Mouse (Mus musculus) embryonic facial prominence, embryonic 15.5 days (tissue): ENCODE results near the gene Dgki. TPM values are rescaled to one million over a fixed set of nuclear protein-coding genes. Genes with fewer than 3 reads are reported as not detected.
A peak's percentile ranks its signal among the peaks of the same experiment; 100 is the strongest.

Experiments
- ATAC-seq: fragments of 200-750 bp; cut with Nextera tagmentation; 2 replicates; pipeline ENCODE4 v1.8.0; 2017; ENCODE audit warnings: low read depth, moderate TSS enrichment; ENCODE audit not compliant: insufficient number of reproducible peaks, low FRiP score, low TSS enrichment
- H3K27ac ChIP-seq: fragments of 300-500 bp; sonication (generic); replicated peaks from 2 replicates; pipeline ENCODE4 v1.5.1; 2015; ENCODE audit warnings: mild to moderate bottlenecking, inconsistent platforms
- H3K27me3 ChIP-seq: fragments of 300-500 bp; sonication (generic); 2 replicates; pipeline ENCODE4 v1.6.1; 2015; ENCODE audit warnings: inconsistent platforms
- H3K36me3 ChIP-seq: fragments of 300-500 bp; sonication (generic); 2 replicates; pipeline ENCODE4 v1.6.1; 2015; ENCODE audit warnings: mild to moderate bottlenecking, inconsistent platforms
- H3K4me1 ChIP-seq: fragments of 300-500 bp; sonication (generic); 2 replicates; pipeline ENCODE4 v1.6.1; 2015; ENCODE audit warnings: inconsistent platforms
- H3K4me2 ChIP-seq: fragments of 300-500 bp; sonication (generic); replicated peaks from 2 replicates; pipeline ENCODE4 v1.6.1; 2015; ENCODE audit warnings: mild to moderate bottlenecking, inconsistent platforms
- H3K4me3 ChIP-seq: fragments of 300-500 bp; sonication (generic); replicated peaks from 2 replicates; pipeline ENCODE4 v1.5.1; 2015; ENCODE audit warnings: mild to moderate bottlenecking, inconsistent platforms
- H3K9ac ChIP-seq: fragments of 300-500 bp; sonication (generic); 2 replicates; pipeline ENCODE4 v1.6.1; 2015; ENCODE audit warnings: inconsistent platforms
- H3K9me3 ChIP-seq: fragments of 300-500 bp; sonication (generic); replicated peaks from 2 replicates; pipeline ENCODE4 v1.6.1; 2016; ENCODE audit warnings: inconsistent platforms
- WGBS: fragments of 180-500 bp; shearing (Covaris S2); methylation state at CpG from one replicate; pipeline ENCODE4 v1.1.7; 2015; 5-methylcytosine and 5-hydroxymethylcytosine counted together
- polyA plus RNA-seq: library from polyadenylated mRNA; unstranded; fragments of >200 nt; fragmentation: Nextera tagmentation; extraction: Ambion mirVana; gene quantifications from 2 replicates; pipeline ENCODE4 v1.2.1, GENCODE M21; 2015

The Dgki gene
- polyA plus RNA-seq, 1 experiment from 2014 or later, result 0.83 TPM

- H3K27ac ChIP-seq, result no peak overlapping the region
- H3K9me3 ChIP-seq, result no peaks in the 10 kb centered on the region
- no peak for ATAC-seq
- no peaks in the 10 kb centered on the region for H3K4me1 ChIP-seq
- no peak overlapping the region for H3K4me3 ChIP-seq
- no peaks in the 10 kb centered on the region for H3K27me3 ChIP-seq
- H3K36me3 ChIP-seq, result no peaks in the 10 kb centered on the region
- H3K9ac ChIP-seq, result no peak overlapping the region
- H3K4me2 ChIP-seq, result no peak overlapping the region
- 67% methylated on average over 5 of the region's 5 CpGs for WGBS
Measured at GRCm38 (mm10) chr6:37003235-37003634, 296.7 kb downstream of the Dgki start.

- Histone ChIP-seq H3K9me3 (no peaks in the 10 kb centered on the region), H3K4me2 (no peak overlapping the region), H3K4me3 (no peak overlapping the region), H3K4me1 (no peaks in the 10 kb centered on the region), H3K27ac (no peak overlapping the region), H3K27me3 (no peaks in the 10 kb centered on the region), H3K36me3 (no peaks in the 10 kb centered on the region), H3K9ac (no peak overlapping the region)
- 92% methylated on average over 10 of the region's 10 CpGs for WGBS
- ATAC-seq, result no peak
Measured at GRCm38 (mm10) chr6:36998942-36999341, 301.0 kb downstream of the Dgki start.

GRCm38 (mm10) chr6:36994329-36994728 lies 305.7 kb downstream of the Dgki start:
- Histone ChIP-seq H3K4me1 (no peaks in the 10 kb centered on the region), H3K4me3 (no peak overlapping the region), H3K27ac (no peak overlapping the region), H3K36me3 (no peaks in the 10 kb centered on the region), H3K9ac (no peak overlapping the region), H3K9me3 (no peaks in the 10 kb centered on the region), H3K4me2 (no peak overlapping the region), H3K27me3 (no peaks in the 10 kb centered on the region)
- no peak for ATAC-seq
- 88% methylated on average over 5 of the region's 5 CpGs for WGBS

- Histone ChIP-seq H3K4me2 (no peak overlapping the region), H3K27me3 (no peaks in the 10 kb centered on the region), H3K27ac (no peak overlapping the region), H3K36me3 (no peaks in the 10 kb centered on the region), H3K9me3 (no peaks in the 10 kb centered on the region), H3K9ac (no peak overlapping the region), H3K4me3 (no peak overlapping the region), H3K4me1 (0 out of 2 replicates have a peak, but pooled peaks cover 5% of the 10 kb centered on the region)
- 51% methylated on average over 3 of the region's 3 CpGs for WGBS
- no peak for ATAC-seq
Measured at GRCm38 (mm10) chr6:36990186-36990585, 309.8 kb downstream of the Dgki start.

- Histone ChIP-seq H3K4me3 (no peak overlapping the region), H3K4me1 (0 out of 2 replicates have a peak, but pooled peaks cover 5% of the 10 kb centered on the region), H3K27me3 (no peaks in the 10 kb centered on the region), H3K9ac (no peak overlapping the region), H3K36me3 (no peaks in the 10 kb centered on the region), H3K27ac (peak overlapping the region; percentile 29; the same call in 1 of the 2 replicates), H3K4me2 (no peak overlapping the region), H3K9me3 (no peaks in the 10 kb centered on the region)
- no peak for ATAC-seq
- 90% methylated on average over 3 of the region's 3 CpGs for WGBS
Measured at GRCm38 (mm10) chr6:36988800-36989199, 311.2 kb downstream of the Dgki start.

GRCm38 (mm10) chr6:36981646-36982045 lies 318.3 kb downstream of the Dgki start:
- H3K9me3 ChIP-seq, result no peaks in the 10 kb centered on the region
- no peak for ATAC-seq
- H3K9ac ChIP-seq, result no peak overlapping the region
- H3K4me3 ChIP-seq, result no peak overlapping the region
- H3K27ac ChIP-seq, result no peak overlapping the region; the same call in 1 of the 2 replicates
- H3K27me3 ChIP-seq, result no peaks in the 10 kb centered on the region
- H3K4me1 ChIP-seq, result no peaks in the 10 kb centered on the region
- H3K4me2 ChIP-seq, result no peak overlapping the region
- 44% methylated on average over 2 of the region's 2 CpGs for WGBS
- H3K36me3 ChIP-seq, result no peaks in the 10 kb centered on the region

GRCm38 (mm10) chr6:36980475-36980874 lies 319.5 kb downstream of the Dgki start:
- Histone ChIP-seq H3K4me3 (no peak overlapping the region), H3K27ac (no peak overlapping the region), H3K9me3 (no peaks in the 10 kb centered on the region), H3K36me3 (no peaks in the 10 kb centered on the region), H3K4me1 (no peaks in the 10 kb centered on the region), H3K4me2 (no peak overlapping the region), H3K27me3 (no peaks in the 10 kb centered on the region), H3K9ac (no peak overlapping the region)
- ATAC-seq, result no peak
- 77% methylated on average over 5 of the region's 5 CpGs for WGBS

GRCm38 (mm10) chr6:36978176-36978575 lies 321.8 kb downstream of the Dgki start:
- Histone ChIP-seq H3K27me3 (no peaks in the 10 kb centered on the region), H3K9me3 (no peaks in the 10 kb centered on the region), H3K4me3 (no peak overlapping the region), H3K4me2 (no peak overlapping the region), H3K36me3 (no peaks in the 10 kb centered on the region), H3K4me1 (no peaks in the 10 kb centered on the region), H3K27ac (no peak overlapping the region), H3K9ac (no peak overlapping the region)
- 77% methylated on average over 1 of the region's 1 CpGs for WGBS
- no peak for ATAC-seq

GRCm38 (mm10) chr6:36973096-36973495 lies 326.9 kb downstream of the Dgki start:
- 60% methylated on average over 9 of the region's 9 CpGs for WGBS
- no peak overlapping the region for H3K4me2 ChIP-seq
- H3K9ac ChIP-seq, result no peak overlapping the region
- H3K9me3 ChIP-seq, result no peaks in the 10 kb centered on the region
- H3K36me3 ChIP-seq, result no peaks in the 10 kb centered on the region
- H3K27me3 ChIP-seq, result no peaks in the 10 kb centered on the region
- no peak overlapping the region for H3K27ac ChIP-seq
- no peak for ATAC-seq
- no peak overlapping the region for H3K4me3 ChIP-seq
- H3K4me1 ChIP-seq, result 0 out of 2 replicates have a peak, but pooled peaks cover 8% of the 10 kb centered on the region

GRCm38 (mm10) chr6:36972494-36972893 lies 327.5 kb downstream of the Dgki start:
- Histone ChIP-seq H3K27me3 (no peaks in the 10 kb centered on the region), H3K9ac (no peak overlapping the region), H3K9me3 (no peaks in the 10 kb centered on the region), H3K4me3 (no peak overlapping the region), H3K36me3 (no peaks in the 10 kb centered on the region), H3K4me2 (no peak overlapping the region), H3K27ac (no peak overlapping the region), H3K4me1 (0 out of 2 replicates have a peak, but pooled peaks cover 8% of the 10 kb centered on the region)
- no peak for ATAC-seq
- 35% methylated on average over 1 of the region's 1 CpGs for WGBS

- Histone ChIP-seq H3K4me2 (no peak overlapping the region), H3K4me1 (0 out of 2 replicates have a peak, but pooled peaks cover 8% of the 10 kb centered on the region), H3K27ac (no peak overlapping the region), H3K27me3 (no peaks in the 10 kb centered on the region), H3K36me3 (no peaks in the 10 kb centered on the region), H3K4me3 (no peak overlapping the region), H3K9ac (no peak overlapping the region), H3K9me3 (no peaks in the 10 kb centered on the region)
- WGBS, result 73% methylated on average over 5 of the region's 5 CpGs
- ATAC-seq, result no peak
Measured at GRCm38 (mm10) chr6:36969249-36969885, 330.6 kb downstream of the Dgki start.

- H3K4me2 ChIP-seq, result no peak overlapping the region
- no peaks in the 10 kb centered on the region for H3K4me1 ChIP-seq
- no peak overlapping the region for H3K9ac ChIP-seq
- no peak for ATAC-seq
- no peaks in the 10 kb centered on the region for H3K36me3 ChIP-seq
- H3K9me3 ChIP-seq, result no peaks in the 10 kb centered on the region
- 86% methylated on average over 4 of the region's 4 CpGs for WGBS
- no peak overlapping the region for H3K27ac ChIP-seq
- H3K27me3 ChIP-seq, result no peaks in the 10 kb centered on the region
- H3K4me3 ChIP-seq, result no peak overlapping the region
Measured at GRCm38 (mm10) chr6:36960658-36961057, 339.3 kb downstream of the Dgki start.
